Mouse (Mus musculus): Measurements from ENCODE around the gene Cacna1c.

Gene Cacna1c

GRCm38 (mm10) chr6:118851086-118851485 lies 345.1 kb downstream of the Cacna1c start:
- DNase-seq (ENCODE audit: low spot score in 2 of 2): peak; percentile 70 to 82

GRCm38 (mm10) chr6:118848640-118849039 lies 347.6 kb downstream of the Cacna1c start:
- no peak for DNase-seq (ENCODE audit: low spot score in 2 of 2)

GRCm38 (mm10) chr6:118847751-118848150 lies 348.5 kb downstream of the Cacna1c start:
- DNase-seq (ENCODE audit: low spot score in 2 of 2): no peak

- DNase-seq (ENCODE audit: low spot score in 2 of 2): no peak
Observed at GRCm38 (mm10) chr6:118845829-118846228, 350.4 kb downstream of the Cacna1c start.

GRCm38 (mm10) chr6:118845180-118845579 lies 351.0 kb downstream of the Cacna1c start:
- no peak for DNase-seq (ENCODE audit: low spot score in 2 of 2)

- DNase-seq (ENCODE audit: low spot score in 2 of 2): no peak
Observed at GRCm38 (mm10) chr6:118843566-118843965, 352.7 kb downstream of the Cacna1c start.

- no peak for DNase-seq (ENCODE audit: low spot score in 2 of 2)
Observed at GRCm38 (mm10) chr6:118841892-118842291, 354.3 kb downstream of the Cacna1c start.

- DNase-seq (ENCODE audit: low spot score in 2 of 2): peak in 1 of 2 experiments; percentile 58
Observed at GRCm38 (mm10) chr6:118838919-118839915, 357.0 kb downstream of the Cacna1c start.

GRCm38 (mm10) chr6:118836693-118837092 lies 359.5 kb downstream of the Cacna1c start:
- no peak for DNase-seq (ENCODE audit: low spot score in 2 of 2)

GRCm38 (mm10) chr6:118834046-118834445 lies 362.2 kb downstream of the Cacna1c start:
- DNase-seq (ENCODE audit: low spot score in 2 of 2): no peak

GRCm38 (mm10) chr6:118833049-118833448 lies 363.2 kb downstream of the Cacna1c start:
- no peak for DNase-seq (ENCODE audit: low spot score in 2 of 2)

- DNase-seq (ENCODE audit: low spot score in 2 of 2): no peak
Observed at GRCm38 (mm10) chr6:118832616-118833015, 363.6 kb downstream of the Cacna1c start.

GRCm38 (mm10) chr6:118830851-118831250 lies 365.4 kb downstream of the Cacna1c start:
- no peak for DNase-seq (ENCODE audit: low spot score in 2 of 2)

- DNase-seq (ENCODE audit: low spot score in 2 of 2): no peak
Observed at GRCm38 (mm10) chr6:118828187-118828586, 368.0 kb downstream of the Cacna1c start.

- no peak for DNase-seq (ENCODE audit: low spot score in 2 of 2)
Observed at GRCm38 (mm10) chr6:118827560-118827959, 368.7 kb downstream of the Cacna1c start.

GRCm38 (mm10) chr6:118825400-118825871 lies 370.8 kb downstream of the Cacna1c start:
- DNase-seq (ENCODE audit: low spot score in 2 of 2): no peak

GRCm38 (mm10) chr6:118821536-118821935 lies 374.7 kb downstream of the Cacna1c start:
- DNase-seq (ENCODE audit: low spot score in 2 of 2): no peak

GRCm38 (mm10) chr6:118819657-118820056 lies 376.6 kb downstream of the Cacna1c start:
- DNase-seq (ENCODE audit: low spot score in 2 of 2): no peak

- no peak for DNase-seq (ENCODE audit: low spot score in 2 of 2)
Observed at GRCm38 (mm10) chr6:118817928-118818503, 378.2 kb downstream of the Cacna1c start.

- DNase-seq (ENCODE audit: low spot score in 2 of 2): no peak
Observed at GRCm38 (mm10) chr6:118816253-118816652, 380.0 kb downstream of the Cacna1c start.

GRCm38 (mm10) chr6:118812556-118812955 lies 383.7 kb downstream of the Cacna1c start:
- DNase-seq (ENCODE audit: low spot score in 2 of 2): no peak

- DNase-seq (ENCODE audit: low spot score in 2 of 2): no peak
Observed at GRCm38 (mm10) chr6:118812007-118812406, 384.2 kb downstream of the Cacna1c start.

- no peak for DNase-seq (ENCODE audit: low spot score in 2 of 2)
Observed at GRCm38 (mm10) chr6:118810834-118811233, 385.4 kb downstream of the Cacna1c start.

Measured in right cerebral cortex, adult 2 months (tissue).